Mouse (Mus musculus) induced T-regulatory cell, adult 2 months (primary cell): ENCODE data around the gene Cyp2d22.

Source experiments
- DNase-seq: peaks from one replicate; pipeline ENCODE4 v3.0.0-alpha.2; 2012; ENCODE audit warnings: low read depth

Gene Cyp2d22

GRCm38 (mm10) chr15:82346580-82347302 lies 33.3 kb downstream of the Cyp2d22 start:
- DNase-seq: peak; percentile 61

GRCm38 (mm10) chr15:82345820-82346470 lies 34.1 kb downstream of the Cyp2d22 start:
- peak; percentile 100 for DNase-seq

- peak; percentile 39 for DNase-seq
Observed at GRCm38 (mm10) chr15:82344971-82345370, 35.1 kb downstream of the Cyp2d22 start.

- no peak for DNase-seq
Observed at GRCm38 (mm10) chr15:82343368-82344287, 36.4 kb downstream of the Cyp2d22 start.

GRCm38 (mm10) chr15:82342543-82342935 lies 37.5 kb downstream of the Cyp2d22 start:
- peak; percentile 56 for DNase-seq

GRCm38 (mm10) chr15:82341675-82342542 lies 38.2 kb downstream of the Cyp2d22 start:
- DNase-seq: peak; percentile 75

GRCm38 (mm10) chr15:82341036-82341501 lies 39.0 kb downstream of the Cyp2d22 start:
- peak; percentile 60 for DNase-seq

- no peak for DNase-seq
Observed at GRCm38 (mm10) chr15:82340414-82341035, 39.5 kb downstream of the Cyp2d22 start.

- DNase-seq: peak; percentile 35
Observed at GRCm38 (mm10) chr15:82339634-82340254, 40.3 kb downstream of the Cyp2d22 start.

GRCm38 (mm10) chr15:82339150-82339549 lies 40.9 kb downstream of the Cyp2d22 start:
- DNase-seq: no peak

GRCm38 (mm10) chr15:82338593-82339112 lies 41.4 kb downstream of the Cyp2d22 start, which contains the start of the genes Naga, Pheta2 and Smdt1:
Naga (minus strand) TSS chr15:82338925.
Pheta2 (plus strand) TSS chr15:82338942.
Smdt1 (plus strand) TSS chr15:82338959.
- peak; percentile 99 for DNase-seq

- peak; percentile 47 for DNase-seq
Observed at GRCm38 (mm10) chr15:82337875-82338274, 42.2 kb downstream of the Cyp2d22 start.

GRCm38 (mm10) chr15:82336629-82337028 lies 43.4 kb downstream of the Cyp2d22 start:
- no peak for DNase-seq

GRCm38 (mm10) chr15:82335194-82335593 lies 44.9 kb downstream of the Cyp2d22 start:
- no peak for DNase-seq

GRCm38 (mm10) chr15:82325382-82325781 lies 54.7 kb downstream of the Cyp2d22 start:
- DNase-seq: peak; percentile 34

GRCm38 (mm10) chr15:82322195-82322594 lies 57.9 kb downstream of the Cyp2d22 start:
- no peak for DNase-seq
